Mouse (Mus musculus) heart, postnatal 0 days (tissue): ENCODE measurements around the gene Evc2. TPM values are rescaled to one million over a fixed set of nuclear protein-coding genes. Genes with fewer than 3 reads are reported as not detected.

Experiments used
- ATAC-seq: fragments of 200-750 bp; cut with Nextera tagmentation; 2 replicates; pipeline ENCODE4 v1.8.0; 2017; ENCODE audit warnings: low read depth, moderate number of reproducible peaks, moderate library complexity; ENCODE audit not compliant: insufficient read depth
- DNase-seq: peaks from one replicate; pipeline ENCODE4 v3.0.0-alpha.2; 2016; ENCODE audit warnings: low spot score
- H3K27ac ChIP-seq: fragments of 300-500 bp; sonication (generic); 2 replicates; pipeline ENCODE4 v1.5.1; 2014; ENCODE audit warnings: low read depth, mild to moderate bottlenecking
- H3K27me3 ChIP-seq: fragments of 300-500 bp; sonication (generic); 2 replicates; pipeline ENCODE4 v1.6.1; 2014; ENCODE audit warnings: low read length, mixed read lengths; ENCODE audit not compliant: control insufficient read depth, insufficient read depth
- H3K36me3 ChIP-seq: fragments of 300-500 bp; sonication (generic); replicated peaks from 2 replicates; pipeline ENCODE4 v1.6.1; 2014; ENCODE audit warnings: low read length, mixed read lengths; ENCODE audit not compliant: control insufficient read depth, insufficient read depth
- H3K4me1 ChIP-seq: fragments of 300-500 bp; sonication (generic); 2 replicates; pipeline ENCODE4 v1.6.1; 2014; ENCODE audit warnings: antibody characterized with exemption; ENCODE audit not compliant: control insufficient read depth, insufficient read depth
- H3K4me2 ChIP-seq: fragments of 300-500 bp; sonication (generic); 2 replicates; pipeline ENCODE4 v1.6.1; 2014; ENCODE audit warnings: low read depth, mild to moderate bottlenecking, low read length, moderate library complexity
- H3K4me3 ChIP-seq: fragments of 300-500 bp; sonication (generic); 2 replicates; pipeline ENCODE4 v1.5.1; 2014; ENCODE audit warnings: low read depth, low read length
- H3K9ac ChIP-seq: fragments of 300-500 bp; sonication (generic); replicated peaks from 2 replicates; pipeline ENCODE4 v1.6.1; 2014; ENCODE audit warnings: low read depth, low read length, mixed read lengths
- H3K9me3 ChIP-seq: fragments of 300-500 bp; sonication (generic); replicated peaks from 2 replicates; pipeline ENCODE4 v1.6.1; 2016; ENCODE audit warnings: low read length; ENCODE audit not compliant: control insufficient read depth
- CTCF ChIP-seq: IDR thresholded peaks from 2 replicates; pipeline ENCODE4 v1.5.1; 2016; ENCODE audit warnings: antibody characterized with exemption, control low read depth, low read depth
- EP300 ChIP-seq: IDR thresholded peaks from 2 replicates; pipeline ENCODE4 v1.6.1; 2016; ENCODE audit warnings: antibody characterized with exemption, low read depth
- WGBS: fragments of 180-500 bp; shearing (Covaris S2); extraction: QIAGEN DNeasy Blood & Tissue Kit; methylation state at CpG from one replicate; pipeline ENCODE4 v1.1.7; 2014; 5-methylcytosine and 5-hydroxymethylcytosine counted together
- polyA plus RNA-seq: library from polyadenylated mRNA; unstranded; fragments of >200 nt; fragmentation: Nextera tagmentation; extraction: Ambion mirVana; gene quantifications from 2 replicates; pipeline ENCODE4 v1.2.1, GENCODE M21; 2015
- total RNA-seq: library from RNA; depleted of rRNA; stranded (reverse); fragments of >200 nt; gene quantifications from 2 replicates; pipeline ENCODE4 v1.2.3, GENCODE M21; 2014; ENCODE audit warnings: low replicate concordance

Evc2 gene
- total and polyA plus RNA-seq, 2 experiments from 2014 or later: 3.0 TPM

DNA sequence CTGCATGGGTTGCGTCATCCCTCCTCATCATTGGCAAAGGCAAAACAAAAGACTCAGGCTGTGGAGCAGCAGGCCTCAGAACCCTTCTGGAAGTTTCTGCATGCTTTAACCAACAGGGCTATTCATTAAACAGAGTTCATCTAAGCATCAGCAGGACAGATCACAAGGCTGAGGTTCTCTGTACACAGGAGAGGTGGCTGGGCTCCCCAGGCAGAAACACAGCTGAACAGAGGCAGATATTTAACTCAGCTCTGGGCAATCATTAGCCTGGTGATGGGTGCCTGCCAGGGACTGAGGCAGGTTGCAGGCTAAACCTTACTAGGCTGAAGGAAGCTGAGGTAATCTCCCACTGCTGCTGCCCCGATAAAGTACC is 7.2 kb upstream of the Evc2 start:
- 89% methylated on average over 2 of the region's 2 CpGs for WGBS
- H3K9ac ChIP-seq: no peak overlapping the region
- no peak overlapping the region for H3K27ac ChIP-seq
- no peaks in the 10 kb centered on the region; the same call in 1 of the 2 replicates for H3K27me3 ChIP-seq
- DNase-seq (no peak), ATAC-seq (no peak)
- no peak overlapping the region for H3K4me3 ChIP-seq
- no peak for TF ChIP-seq EP300
- no peak for TF ChIP-seq CTCF
- H3K36me3 ChIP-seq: 0 out of 2 replicates have a peak, but pooled peaks cover 2% of the 10 kb centered on the region
- no peak overlapping the region for H3K4me2 ChIP-seq
- H3K9me3 ChIP-seq: no peaks in the 10 kb centered on the region
- no peaks in the 10 kb centered on the region for H3K4me1 ChIP-seq

DNA sequence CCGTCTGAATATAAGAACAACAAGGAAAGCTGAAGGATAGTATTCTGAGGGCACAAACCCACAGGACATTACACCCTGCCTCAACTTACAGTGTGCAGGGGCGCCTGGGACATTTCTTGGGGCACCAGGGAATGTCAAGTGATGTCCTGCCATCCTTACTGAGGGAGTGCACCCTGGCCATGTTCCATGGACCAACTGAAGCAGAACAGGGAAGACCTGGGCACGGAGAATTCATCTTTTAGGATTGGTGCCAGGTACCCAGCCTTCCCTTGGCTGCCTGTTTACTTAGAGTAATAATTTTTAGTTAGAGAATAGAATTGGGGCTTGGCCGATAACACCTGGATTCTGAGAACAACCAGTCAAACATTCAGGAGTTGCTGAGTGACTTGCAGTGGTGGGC is 6.2 kb upstream of the Evc2 start:
- Histone ChIP-seq H3K36me3 (no peaks in the 10 kb centered on the region), H3K27me3 (peaks cover 2% of the 10 kb centered on the region; the same call in 1 of the 2 replicates), H3K9ac (no peak overlapping the region), H3K4me3 (no peak overlapping the region), H3K4me1 (no peaks in the 10 kb centered on the region), H3K27ac (no peak overlapping the region), H3K4me2 (no peak overlapping the region), H3K9me3 (no peaks in the 10 kb centered on the region)
- TF ChIP-seq CTCF (no peak), EP300 (no peak)
- no peak for DNase-seq
- no peak for ATAC-seq
- WGBS: 73% methylated on average over 4 of the region's 4 CpGs

GRCm38 (mm10) chr5:37335061-37335460 is 3.2 kb upstream of the Evc2 start:
- no peak for DNase-seq
- no peak for TF ChIP-seq EP300
- no peak for TF ChIP-seq CTCF
- no peak overlapping the region for H3K4me2 ChIP-seq

GRCm38 (mm10) chr5:37336485-37337105 is 1.7 kb upstream of the Evc2 start, which contains the start of gene Evc:
Evc (minus strand) TSS chr5:37336894.
- Histone ChIP-seq H3K27ac (no peak within 1 kb of the TSS), H3K9me3 (no peaks in the 10 kb centered on the region), H3K4me3 (peak within 1 kb of the TSS; percentile 54), H3K27me3 (peaks cover 6% of the 10 kb centered on the region; the same call in 1 of the 2 replicates), H3K9ac (0 out of 2 replicates have a peak within 1 kb of the TSS, but pooled peaks have one; percentile 12), H3K36me3 (no peaks in the 10 kb centered on the region), H3K4me1 (peaks cover 3% of the 10 kb centered on the region), H3K4me2 (peak within 1 kb of the TSS; percentile 76)
- TF ChIP-seq CTCF (no peak), EP300 (no peak)
- no peak for DNase-seq
- 0 out of 2 replicates have a peak, but pooled peaks have one; percentile 15 for ATAC-seq
- WGBS: 1% methylated on average over 43 of the region's 48 CpGs

More at GRCm38 (mm10) chr5:37335061-37335460, 3.2 kb upstream of the Evc2 start:
- no peaks in the 10 kb centered on the region for H3K36me3 ChIP-seq
- no peaks in the 10 kb centered on the region for H3K9me3 ChIP-seq
- WGBS: 77% methylated on average over 3 of the region's 3 CpGs
- no peak for ATAC-seq
- no peak overlapping the region for H3K27ac ChIP-seq
- H3K27me3 ChIP-seq: peaks cover 6% of the 10 kb centered on the region; the same call in 1 of the 2 replicates
- no peak overlapping the region for H3K9ac ChIP-seq
- H3K4me3 ChIP-seq: no peak overlapping the region
- peaks cover 3% of the 10 kb centered on the region for H3K4me1 ChIP-seq

- 50% methylated on average over 3 of the region's 3 CpGs for WGBS
- H3K27me3 ChIP-seq: peaks cover 6% of the 10 kb centered on the region; the same call in 1 of the 2 replicates
- H3K4me2 ChIP-seq: peak overlapping the region; percentile 69
- TF ChIP-seq CTCF (no peak), EP300 (no peak)
- ATAC-seq (no peak), DNase-seq (no peak)
- H3K4me3 ChIP-seq: peak overlapping the region; percentile 53
- H3K36me3 ChIP-seq: no peaks in the 10 kb centered on the region
- H3K9ac ChIP-seq: peak overlapping the region; percentile 44; the same call in 1 of the 2 replicates
- H3K9me3 ChIP-seq: no peaks in the 10 kb centered on the region
- H3K27ac ChIP-seq: no peak overlapping the region
- peaks cover 3% of the 10 kb centered on the region for H3K4me1 ChIP-seq
These were observed 603 bp upstream of the Evc2 start for GRCm38 (mm10) chr5:37337696-37338095.
